Mouse (Mus musculus) heart, postnatal 0 days (tissue): ENCODE data around the gene Upk1b.
"Not testable (repeated sequence)": the region's sequence is repeated elsewhere in the genome, so short reads cannot be mapped to it uniquely, and the experiment has no call there.

Experiments
- CTCF ChIP-seq: IDR thresholded peaks from 2 replicates; pipeline ENCODE4 v1.5.1; 2016; ENCODE audit warnings: antibody characterized with exemption, control low read depth, low read depth
- EP300 ChIP-seq: IDR thresholded peaks from 2 replicates; pipeline ENCODE4 v1.6.1; 2016; ENCODE audit warnings: antibody characterized with exemption, low read depth

- TF ChIP-seq CTCF, EP300: not testable (repeated sequence)
Observed at GRCm38 (mm10) chr16:38807796-38808195, 7.7 kb upstream of the Upk1b start.
